Mouse (Mus musculus): Measurements from ENCODE around the gene Pik3ip1. TPM values are rescaled to one million over a fixed set of nuclear protein-coding genes. Genes with fewer than 3 reads are reported as not detected.

Gene Pik3ip1
- polyA plus RNA-seq (2016; fragmentation: Nextera tagmentation; extraction: Ambion mirVana): 19.9 and 22.0 TPM in 2 replicates

GRCm38 (mm10) chr11:3329891-3330451 is at the start of gene Pik3ip1:
Pik3ip1 (plus strand) TSS chr11:3330401.
- no peak for ATAC-seq (ENCODE audit: low FRiP score)
- H3K36me3 ChIP-seq: no peaks in the 10 kb centered on the region
- peak within 1 kb of the TSS; percentile 66 for H3K27ac ChIP-seq
- peak within 1 kb of the TSS; percentile 52 for H3K4me3 ChIP-seq
- H3K27me3 ChIP-seq: peaks cover 5% of the 10 kb centered on the region; the same call in 1 of the 2 replicates
- H3K9ac ChIP-seq: peak within 1 kb of the TSS; percentile 67
- H3K9me3 ChIP-seq (replicated peaks): no peaks in the 10 kb centered on the region
- peaks cover 18% of the 10 kb centered on the region for H3K4me1 ChIP-seq
- peak within 1 kb of the TSS; percentile 99 for H3K4me2 ChIP-seq (replicated peaks)

- Histone ChIP-seq H3K9ac (no peak overlapping the region), H3K36me3 (no peaks in the 10 kb centered on the region), H3K4me3 (no peak overlapping the region), H3K27me3 (no peaks in the 10 kb centered on the region), H3K4me1 (peaks cover 8% of the 10 kb centered on the region), H3K9me3 (replicated peaks) (peaks cover 5% of the 10 kb centered on the region), H3K4me2 (replicated peaks) (no peak overlapping the region), H3K27ac (no peak overlapping the region)
- WGBS: 80% methylated on average over 6 of the region's 6 CpGs
- ATAC-seq (ENCODE audit: low FRiP score): no peak
Observed at GRCm38 (mm10) chr11:3282887-3283286, 47.3 kb upstream of the Pik3ip1 start.

DNA sequence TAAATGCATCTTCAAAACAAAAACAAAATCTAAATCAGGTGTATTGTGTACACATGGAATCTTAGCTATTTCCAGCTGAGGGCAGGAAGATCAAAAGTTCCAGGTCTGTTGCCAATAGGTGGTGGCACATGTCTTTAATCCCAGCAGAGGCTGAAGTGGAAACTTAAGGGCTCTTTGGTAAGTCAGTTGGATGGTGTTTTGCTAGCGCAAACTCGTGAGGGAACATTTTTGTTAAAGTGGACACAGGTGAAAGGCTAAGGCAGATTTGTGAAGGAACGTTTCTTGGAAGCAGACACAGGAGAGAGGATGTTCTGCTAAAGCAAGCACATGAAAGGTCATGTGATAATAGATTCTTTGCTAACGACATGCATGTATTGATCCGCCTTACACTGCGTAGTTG is 46.6 kb upstream of the Pik3ip1 start:
- Histone ChIP-seq H3K4me1 (peaks cover 13% of the 10 kb centered on the region), H3K36me3 (no peaks in the 10 kb centered on the region), H3K9ac (no peak overlapping the region), H3K4me2 (replicated peaks) (no peak overlapping the region), H3K27me3 (no peaks in the 10 kb centered on the region), H3K27ac (no peak overlapping the region), H3K4me3 (no peak overlapping the region), H3K9me3 (replicated peaks) (peaks cover 5% of the 10 kb centered on the region)
- ATAC-seq (ENCODE audit: low FRiP score): no peak
- 92% methylated on average over 6 of the region's 6 CpGs for WGBS

DNA sequence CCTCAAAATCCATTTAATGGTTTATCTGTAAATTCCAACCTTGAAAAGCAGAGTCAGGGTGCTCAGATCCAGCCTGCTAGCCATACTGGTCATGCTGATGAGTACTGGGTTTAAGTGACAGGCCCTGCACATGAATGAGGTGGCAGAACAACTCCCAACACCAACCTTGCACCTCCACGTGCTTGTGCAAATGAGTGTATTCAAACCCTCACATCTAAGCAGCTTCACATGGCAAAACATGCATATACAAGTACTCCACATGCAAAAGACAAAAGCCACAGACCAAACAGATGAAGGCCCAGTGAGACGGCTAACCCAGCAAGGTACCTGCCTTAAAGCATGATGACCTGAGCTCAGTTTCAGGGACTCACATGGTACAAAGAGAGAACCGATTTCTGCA is 44.3 kb upstream of the Pik3ip1 start:
- H3K9ac ChIP-seq: no peak overlapping the region
- H3K36me3 ChIP-seq: no peaks in the 10 kb centered on the region
- peaks cover 13% of the 10 kb centered on the region for H3K4me1 ChIP-seq
- peaks cover 5% of the 10 kb centered on the region for H3K9me3 ChIP-seq (replicated peaks)
- H3K4me3 ChIP-seq: no peak overlapping the region
- H3K4me2 ChIP-seq (replicated peaks): no peak overlapping the region
- H3K27me3 ChIP-seq: no peaks in the 10 kb centered on the region
- H3K27ac ChIP-seq: no peak overlapping the region
- ATAC-seq (ENCODE audit: low FRiP score): no peak
- WGBS: 84% methylated on average over 3 of the region's 3 CpGs

- 31% methylated on average over 6 of the region's 6 CpGs for WGBS
- H3K27me3 ChIP-seq: no peaks in the 10 kb centered on the region
- no peak overlapping the region for H3K4me3 ChIP-seq
- no peak overlapping the region for H3K9ac ChIP-seq
- H3K9me3 ChIP-seq (replicated peaks): no peaks in the 10 kb centered on the region
- H3K36me3 ChIP-seq: no peaks in the 10 kb centered on the region
- H3K4me2 ChIP-seq (replicated peaks): no peak overlapping the region
- no peak for ATAC-seq (ENCODE audit: low FRiP score)
- 0 out of 2 replicates have a peak overlapping the region, but pooled peaks have one; percentile 23 for H3K27ac ChIP-seq
- peaks cover 13% of the 10 kb centered on the region for H3K4me1 ChIP-seq
Observed at GRCm38 (mm10) chr11:3287131-3287530, 43.1 kb upstream of the Pik3ip1 start.

- no peak for ATAC-seq (ENCODE audit: low FRiP score)
- H3K27ac ChIP-seq: 0 out of 2 replicates have a peak overlapping the region, but pooled peaks have one; percentile 100
- H3K4me2 ChIP-seq (replicated peaks): peak overlapping the region; percentile 99
- no peaks in the 10 kb centered on the region for H3K9me3 ChIP-seq (replicated peaks)
- H3K4me3 ChIP-seq: no peak overlapping the region
- H3K27me3 ChIP-seq: no peaks in the 10 kb centered on the region
- peaks cover 16% of the 10 kb centered on the region for H3K4me1 ChIP-seq
- 68% methylated on average over 5 of the region's 5 CpGs for WGBS
- H3K36me3 ChIP-seq: no peaks in the 10 kb centered on the region
- H3K9ac ChIP-seq: peak overlapping the region; percentile 96; the same call in 1 of the 2 replicates
Observed at GRCm38 (mm10) chr11:3287921-3288320, 42.3 kb upstream of the Pik3ip1 start.

GRCm38 (mm10) chr11:3288521-3289301 is 41.5 kb upstream of the Pik3ip1 start, which contains the start of gene Patz1:
Patz1 (plus strand) TSS chr11:3288874.
- Histone ChIP-seq H3K4me1 (peaks cover 24% of the 10 kb centered on the region), H3K9me3 (replicated peaks) (no peaks in the 10 kb centered on the region), H3K27ac (peak within 1 kb of the TSS; percentile 100), H3K36me3 (no peaks in the 10 kb centered on the region), H3K9ac (peak within 1 kb of the TSS; percentile 96), H3K4me2 (replicated peaks) (peak within 1 kb of the TSS; percentile 99), H3K4me3 (peak within 1 kb of the TSS; percentile 92), H3K27me3 (no peaks in the 10 kb centered on the region)
- WGBS: under 1% methylated on average over 41 of the region's 41 CpGs
- peak; percentile 41 for ATAC-seq (ENCODE audit: low FRiP score)

DNA sequence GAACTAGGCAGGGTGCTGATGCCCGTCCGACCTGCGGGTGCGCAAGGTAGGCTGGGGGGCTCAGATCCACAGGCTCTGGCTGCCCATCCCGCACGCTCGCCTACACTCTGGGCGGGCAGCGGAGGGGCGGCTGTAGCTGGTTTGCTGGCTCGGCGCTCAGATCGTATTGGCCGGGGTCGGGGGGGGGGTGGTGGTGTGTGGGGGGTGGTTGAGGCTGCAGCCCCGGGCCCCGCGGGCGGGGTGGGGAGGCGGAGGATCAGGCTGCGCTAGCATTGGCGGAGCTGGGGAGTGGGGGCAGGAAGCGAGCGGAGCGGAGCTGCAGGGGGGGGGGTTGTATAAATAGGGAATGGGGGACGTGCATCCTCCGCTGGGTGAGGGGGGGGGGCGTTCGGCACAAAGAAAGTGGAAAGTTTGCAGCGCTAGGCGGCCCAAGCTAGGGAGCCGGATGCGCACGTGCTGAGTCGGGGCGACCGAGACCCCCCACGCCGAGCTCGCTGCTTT is 40.8 kb upstream of the Pik3ip1 start:
- H3K9ac ChIP-seq: peak overlapping the region; percentile 96
- peaks cover 5% of the 10 kb centered on the region for H3K36me3 ChIP-seq
- no peaks in the 10 kb centered on the region for H3K27me3 ChIP-seq
- ATAC-seq (ENCODE audit: low FRiP score): peak; percentile 82
- peak overlapping the region; percentile 99 for H3K4me2 ChIP-seq (replicated peaks)
- no peaks in the 10 kb centered on the region for H3K9me3 ChIP-seq (replicated peaks)
- peaks cover 30% of the 10 kb centered on the region for H3K4me1 ChIP-seq
- peak overlapping the region; percentile 92 for H3K4me3 ChIP-seq
- peak overlapping the region; percentile 100 for H3K27ac ChIP-seq
- 2% methylated on average over 33 of the region's 40 CpGs for WGBS

DNA sequence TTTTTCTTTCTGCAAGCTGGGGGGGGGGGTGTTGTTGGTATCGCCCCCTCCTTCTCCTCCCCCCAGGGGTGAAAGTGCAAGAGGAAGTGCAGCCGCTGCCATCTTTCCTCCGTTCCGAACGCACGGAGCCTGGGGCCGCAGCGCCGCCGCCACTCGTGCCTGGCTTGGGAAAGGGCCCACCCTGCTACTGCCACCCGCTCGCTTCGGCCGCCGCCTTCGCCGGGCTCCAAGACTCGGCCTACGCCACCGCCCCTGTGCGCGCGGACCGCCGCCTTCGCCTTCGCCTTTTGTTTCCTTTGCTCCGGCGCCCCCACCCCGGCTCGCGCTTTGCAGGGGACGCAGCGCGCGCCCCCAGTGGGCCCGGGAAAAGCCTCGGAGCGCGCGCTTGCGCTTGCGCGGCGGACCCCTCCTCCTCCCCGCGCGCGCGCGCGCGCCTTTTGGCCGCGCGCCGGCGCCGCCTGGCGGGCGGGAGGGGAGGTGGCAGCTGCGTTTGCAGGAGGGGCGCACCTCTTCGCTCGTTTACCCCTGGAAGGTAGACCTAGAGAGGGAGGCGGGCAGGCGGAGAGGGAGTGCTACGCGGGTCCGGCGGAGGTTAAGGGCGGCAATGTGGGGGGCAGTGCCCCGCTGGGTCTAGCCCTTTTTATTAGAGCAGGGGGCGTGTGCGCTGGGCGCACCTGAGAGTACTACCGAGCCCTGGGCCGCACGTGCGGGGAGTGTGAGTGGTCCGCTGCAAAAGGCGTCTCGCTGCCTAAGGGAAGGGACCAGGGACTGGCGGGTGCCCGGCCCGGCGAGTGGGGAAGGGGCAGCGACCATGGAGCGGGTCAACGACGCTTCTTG is 40.2 kb upstream of the Pik3ip1 start:
- peak; percentile 57 for ATAC-seq (ENCODE audit: low FRiP score)
- H3K4me3 ChIP-seq: peak overlapping the region; percentile 92
- peak overlapping the region; percentile 100 for H3K27ac ChIP-seq
- peak overlapping the region; percentile 96 for H3K9ac ChIP-seq
- H3K27me3 ChIP-seq: no peaks in the 10 kb centered on the region
- peak overlapping the region; percentile 99 for H3K4me2 ChIP-seq (replicated peaks)
- H3K36me3 ChIP-seq: peaks cover 11% of the 10 kb centered on the region
- H3K9me3 ChIP-seq (replicated peaks): no peaks in the 10 kb centered on the region
- under 1% methylated on average over 71 of the region's 92 CpGs for WGBS
- H3K4me1 ChIP-seq: peaks cover 37% of the 10 kb centered on the region

GRCm38 (mm10) chr11:3290640-3291310 is 39.4 kb upstream of the Pik3ip1 start:
- under 1% methylated on average over 50 of the region's 50 CpGs for WGBS

DNA sequence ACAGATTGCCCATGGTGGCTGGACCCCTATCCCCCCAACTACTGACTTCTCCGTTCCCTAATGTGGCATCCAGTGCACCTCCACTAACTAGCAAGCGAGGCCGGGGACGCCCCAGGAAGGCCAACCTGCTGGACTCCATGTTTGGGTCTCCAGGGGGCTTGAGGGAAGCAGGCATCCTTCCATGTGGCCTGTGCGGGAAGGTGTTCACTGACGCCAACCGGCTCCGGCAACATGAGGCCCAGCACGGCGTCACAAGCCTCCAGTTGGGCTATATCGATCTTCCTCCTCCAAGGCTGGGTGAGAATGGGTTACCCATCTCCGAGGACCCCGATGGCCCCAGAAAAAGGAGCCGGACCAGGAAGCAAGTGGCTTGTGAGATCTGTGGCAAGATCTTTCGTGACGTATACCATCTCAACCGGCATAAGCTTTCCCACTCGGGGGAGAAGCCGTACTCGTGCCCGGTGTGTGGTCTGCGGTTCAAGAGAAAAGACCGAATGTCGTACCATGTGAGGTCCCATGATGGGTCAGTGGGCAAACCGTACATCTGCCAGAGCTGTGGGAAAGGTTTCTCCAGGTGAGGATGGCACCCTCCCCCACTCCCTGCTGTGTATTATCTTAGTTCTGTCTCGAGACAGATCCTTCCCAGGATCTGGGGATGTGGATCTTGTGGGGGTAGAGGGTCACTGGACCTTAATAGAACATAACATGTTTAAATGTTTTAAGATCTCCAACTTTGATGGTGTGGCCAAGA is 38.7 kb upstream of the Pik3ip1 start:
- no peak for ATAC-seq (ENCODE audit: low FRiP score)
- Histone ChIP-seq H3K9ac (peak overlapping the region; percentile 96), H3K4me1 (peaks cover 51% of the 10 kb centered on the region), H3K9me3 (replicated peaks) (no peaks in the 10 kb centered on the region), H3K36me3 (peaks cover 25% of the 10 kb centered on the region), H3K4me2 (replicated peaks) (peak overlapping the region; percentile 99), H3K27ac (peak overlapping the region; percentile 100), H3K27me3 (no peaks in the 10 kb centered on the region), H3K4me3 (peak overlapping the region; percentile 92)
- WGBS: under 1% methylated on average over 26 of the region's 26 CpGs

More at GRCm38 (mm10) chr11:3290640-3291310, 39.4 kb upstream of the Pik3ip1 start:
- no peak for ATAC-seq (ENCODE audit: low FRiP score)
- peak overlapping the region; percentile 100 for H3K27ac ChIP-seq
- H3K27me3 ChIP-seq: no peaks in the 10 kb centered on the region
- H3K4me2 ChIP-seq (replicated peaks): peak overlapping the region; percentile 99
- H3K9me3 ChIP-seq (replicated peaks): no peaks in the 10 kb centered on the region
- peak overlapping the region; percentile 92 for H3K4me3 ChIP-seq
- peaks cover 18% of the 10 kb centered on the region for H3K36me3 ChIP-seq
- peaks cover 44% of the 10 kb centered on the region for H3K4me1 ChIP-seq
- peak overlapping the region; percentile 96 for H3K9ac ChIP-seq
